Mouse (Mus musculus) E14TG2a.4 (cell line): ENCODE measurements at regions not wholly inside any gene's neighbourhood (a gene's known extent, or its start where the extent isn't known, plus 50 kb on each side); places are given as distances from the start of the nearest gene placed in this dataset.

Experiments
- CTCF ChIP-seq: conservative IDR thresholded peaks from 2 replicates; pipeline ENCODE4 v1.5.1; 2014; ENCODE audit warnings: low read length
- NANOG ChIP-seq: IDR thresholded peaks from 2 replicates; pipeline ENCODE4 v1.6.1; 2014; ENCODE audit warnings: borderline replicate concordance, low read length, mixed read lengths
- POU5F1 ChIP-seq: IDR thresholded peaks from 2 replicates; pipeline ENCODE4 v1.6.1; 2014; ENCODE audit warnings: low read length, borderline replicate concordance

- TF ChIP-seq CTCF = no peak
- no peak for TF ChIP-seq POU5F1
- TF ChIP-seq NANOG = no peak
Observed at GRCm38 (mm10) chr2:117840406-117840805, 271.3 kb upstream of the Thbs1 start.
